Mouse (Mus musculus) liver, embryonic 12.5 days (tissue): ENCODE measurements around the gene Tnn. TPM values are rescaled to one million over a fixed set of nuclear protein-coding genes. Genes with fewer than 3 reads are reported as not detected.

Experiments
- ATAC-seq: fragments of 200-750 bp; cut with Nextera tagmentation; 2 replicates; pipeline ENCODE4 v1.8.0; 2017; ENCODE audit warnings: moderate number of reproducible peaks, mild to moderate bottlenecking, moderate library complexity
- H3K27ac ChIP-seq: fragments of 300-500 bp; sonication (generic); 2 replicates; pipeline ENCODE4 v1.5.1; 2016; ENCODE audit warnings: mild to moderate bottlenecking
- H3K27me3 ChIP-seq: fragments of 300-500 bp; sonication (generic); replicated peaks from 2 replicates; pipeline ENCODE4 v1.6.1; 2016; ENCODE audit warnings: mild to moderate bottlenecking, moderate library complexity
- H3K36me3 ChIP-seq: fragments of 300-500 bp; sonication (generic); 2 replicates; pipeline ENCODE4 v1.6.1; 2016; ENCODE audit warnings: mild to moderate bottlenecking, moderate library complexity
- H3K4me1 ChIP-seq: fragments of 300-500 bp; sonication (generic); 2 replicates; pipeline ENCODE4 v1.6.1; 2016
- H3K4me2 ChIP-seq: fragments of 300-500 bp; sonication (generic); 2 replicates; pipeline ENCODE4 v1.6.1; 2016; ENCODE audit warnings: mild to moderate bottlenecking, moderate library complexity
- H3K4me3 ChIP-seq: fragments of 300-500 bp; sonication (generic); 2 replicates; pipeline ENCODE4 v1.5.1; 2016; ENCODE audit warnings: mild to moderate bottlenecking, moderate library complexity
- H3K9ac ChIP-seq: fragments of 300-500 bp; sonication (generic); 2 replicates; pipeline ENCODE4 v1.6.1; 2016; ENCODE audit warnings: mild to moderate bottlenecking, moderate library complexity
- H3K9me3 ChIP-seq: fragments of 300-500 bp; sonication (generic); replicated peaks from 2 replicates; pipeline ENCODE4 v1.6.1; 2016; ENCODE audit warnings: mild to moderate bottlenecking, moderate library complexity
- WGBS: fragments of 180-500 bp; shearing (Covaris S2); methylation state at CpG from one replicate; pipeline ENCODE4 v1.1.7; 2016; ENCODE audit not compliant: insufficient replicate concordance; 5-methylcytosine and 5-hydroxymethylcytosine counted together
- polyA plus RNA-seq: library from polyadenylated mRNA; unstranded; fragments of >200 nt; fragmentation: Nextera tagmentation; extraction: Ambion mirVana; gene quantifications from 2 replicates; pipeline ENCODE4 v1.2.1, GENCODE M21; 2016

Gene Tnn
- polyA plus RNA-seq, 1 experiment from 2014 or later = 0.02 TPM

GRCm38 (mm10) chr1:160078882-160079661 lies 74.3 kb downstream of the Tnn start:
- ATAC-seq = peak; percentile 75
- Histone ChIP-seq H3K27ac (no peak overlapping the region), H3K9ac (no peak overlapping the region), H3K27me3 (no peaks in the 10 kb centered on the region), H3K4me2 (peak overlapping the region; percentile 38), H3K4me3 (no peak overlapping the region), H3K36me3 (peaks cover 37% of the 10 kb centered on the region), H3K4me1 (peaks cover 9% of the 10 kb centered on the region), H3K9me3 (no peaks in the 10 kb centered on the region)
- WGBS = 49% methylated on average over 14 of the region's 14 CpGs

- 44% methylated on average over 7 of the region's 7 CpGs for WGBS
- no peak overlapping the region for H3K27ac ChIP-seq
- no peak overlapping the region for H3K4me2 ChIP-seq
- H3K4me1 ChIP-seq = peaks cover 46% of the 10 kb centered on the region
- peaks cover 7% of the 10 kb centered on the region; the same call in 1 of the 2 replicates for H3K36me3 ChIP-seq
- ATAC-seq = no peak
- no peak overlapping the region for H3K9ac ChIP-seq
- H3K9me3 ChIP-seq = peaks cover 7% of the 10 kb centered on the region
- no peaks in the 10 kb centered on the region for H3K27me3 ChIP-seq
- H3K4me3 ChIP-seq = no peak overlapping the region
Observed at GRCm38 (mm10) chr1:160064547-160065144, 88.7 kb downstream of the Tnn start.

GRCm38 (mm10) chr1:160061725-160062366 lies 91.5 kb downstream of the Tnn start:
- peak; percentile 34 for ATAC-seq

GRCm38 (mm10) chr1:160061321-160061720 lies 92.1 kb downstream of the Tnn start:
- ATAC-seq = peak; percentile 99
- 0 out of 2 replicates have a peak overlapping the region, but pooled peaks have one; percentile 44 for H3K9ac ChIP-seq
- no peaks in the 10 kb centered on the region for H3K9me3 ChIP-seq
- H3K36me3 ChIP-seq = no peaks in the 10 kb centered on the region
- H3K27ac ChIP-seq = peak overlapping the region; percentile 95
- no peaks in the 10 kb centered on the region for H3K27me3 ChIP-seq
- peaks cover 78% of the 10 kb centered on the region for H3K4me1 ChIP-seq
- H3K4me3 ChIP-seq = no peak overlapping the region; the same call in 1 of the 2 replicates
- peak overlapping the region; percentile 62 for H3K4me2 ChIP-seq
- 21% methylated on average over 5 of the region's 5 CpGs for WGBS

More at GRCm38 (mm10) chr1:160061725-160062366, 91.5 kb downstream of the Tnn start:
- peak overlapping the region; percentile 62 for H3K4me2 ChIP-seq
- H3K27me3 ChIP-seq = no peaks in the 10 kb centered on the region
- H3K4me3 ChIP-seq = no peak overlapping the region; the same call in 1 of the 2 replicates
- peaks cover 73% of the 10 kb centered on the region for H3K4me1 ChIP-seq
- H3K9me3 ChIP-seq = peaks cover 4% of the 10 kb centered on the region
- no peak overlapping the region for H3K9ac ChIP-seq
- H3K36me3 ChIP-seq = peaks cover 4% of the 10 kb centered on the region; the same call in 1 of the 2 replicates
- 35% methylated on average over 3 of the region's 3 CpGs for WGBS
- H3K27ac ChIP-seq = peak overlapping the region; percentile 95

GRCm38 (mm10) chr1:160060542-160060941 lies 92.8 kb downstream of the Tnn start:
- Histone ChIP-seq H3K4me3 (no peak overlapping the region), H3K9ac (0 out of 2 replicates have a peak overlapping the region, but pooled peaks have one; percentile 44), H3K36me3 (no peaks in the 10 kb centered on the region), H3K4me1 (peaks cover 79% of the 10 kb centered on the region), H3K27me3 (no peaks in the 10 kb centered on the region), H3K9me3 (no peaks in the 10 kb centered on the region), H3K4me2 (peak overlapping the region; percentile 62), H3K27ac (peak overlapping the region; percentile 95)
- ATAC-seq = no peak
- 64% methylated on average over 6 of the region's 6 CpGs for WGBS

- Histone ChIP-seq H3K27me3 (no peaks in the 10 kb centered on the region), H3K4me1 (peaks cover 81% of the 10 kb centered on the region), H3K4me2 (peak overlapping the region; percentile 62; the same call in 1 of the 2 replicates), H3K9me3 (no peaks in the 10 kb centered on the region), H3K9ac (peak overlapping the region; percentile 39; the same call in 1 of the 2 replicates), H3K36me3 (no peaks in the 10 kb centered on the region), H3K27ac (peak overlapping the region; percentile 95), H3K4me3 (no peak overlapping the region)
- no peak for ATAC-seq
- 53% methylated on average over 1 of the region's 1 CpGs for WGBS
Observed at GRCm38 (mm10) chr1:160059908-160060307, 93.5 kb downstream of the Tnn start.

GRCm38 (mm10) chr1:160057657-160058056 lies 95.7 kb downstream of the Tnn start:
- no peak overlapping the region for H3K9ac ChIP-seq
- H3K4me3 ChIP-seq = no peak overlapping the region
- WGBS = 76% methylated on average over 3 of the region's 3 CpGs
- H3K27me3 ChIP-seq = no peaks in the 10 kb centered on the region
- H3K27ac ChIP-seq = no peak overlapping the region; the same call in 1 of the 2 replicates
- 0 out of 2 replicates have a peak, but pooled peaks cover 3% of the 10 kb centered on the region for H3K36me3 ChIP-seq
- H3K9me3 ChIP-seq = no peaks in the 10 kb centered on the region
- H3K4me1 ChIP-seq = peaks cover 88% of the 10 kb centered on the region
- H3K4me2 ChIP-seq = no peak overlapping the region
- ATAC-seq = no peak

GRCm38 (mm10) chr1:160054366-160055078 lies 98.9 kb downstream of the Tnn start:
- Histone ChIP-seq H3K4me3 (no peak overlapping the region), H3K4me1 (peaks cover 89% of the 10 kb centered on the region), H3K9ac (no peak overlapping the region), H3K27me3 (no peaks in the 10 kb centered on the region), H3K27ac (peak overlapping the region; percentile 27; the same call in 1 of the 2 replicates), H3K9me3 (no peaks in the 10 kb centered on the region), H3K36me3 (0 out of 2 replicates have a peak, but pooled peaks cover 3% of the 10 kb centered on the region), H3K4me2 (no peak overlapping the region)
- 44% methylated on average over 5 of the region's 5 CpGs for WGBS
- 0 out of 2 replicates have a peak, but pooled peaks have one; percentile 25 for ATAC-seq

- ATAC-seq = peak; percentile 82
- Histone ChIP-seq H3K4me1 (peaks cover 91% of the 10 kb centered on the region), H3K27ac (peak overlapping the region; percentile 27; the same call in 1 of the 2 replicates)
Observed at GRCm38 (mm10) chr1:160053510-160054305, 99.7 kb downstream of the Tnn start.

GRCm38 (mm10) chr1:160052556-160053315 lies 100.6 kb downstream of the Tnn start:
- WGBS = 77% methylated on average over 2 of the region's 2 CpGs
- H3K27ac ChIP-seq = peak overlapping the region; percentile 15; the same call in 1 of the 2 replicates

More at GRCm38 (mm10) chr1:160053510-160054305, 99.7 kb downstream of the Tnn start:
- 67% methylated on average over 5 of the region's 5 CpGs for WGBS
- 0 out of 2 replicates have a peak, but pooled peaks cover 3% of the 10 kb centered on the region for H3K36me3 ChIP-seq
- H3K4me2 ChIP-seq = peak overlapping the region; percentile 40
- H3K27me3 ChIP-seq = no peaks in the 10 kb centered on the region
- no peak overlapping the region for H3K4me3 ChIP-seq
- H3K9me3 ChIP-seq = no peaks in the 10 kb centered on the region
- H3K9ac ChIP-seq = 0 out of 2 replicates have a peak overlapping the region, but pooled peaks have one; percentile 28

More at GRCm38 (mm10) chr1:160052556-160053315, 100.6 kb downstream of the Tnn start:
- Histone ChIP-seq H3K4me1 (peaks cover 91% of the 10 kb centered on the region), H3K9ac (0 out of 2 replicates have a peak overlapping the region, but pooled peaks have one; percentile 28), H3K4me3 (no peak overlapping the region), H3K36me3 (0 out of 2 replicates have a peak, but pooled peaks cover 5% of the 10 kb centered on the region), H3K27me3 (no peaks in the 10 kb centered on the region), H3K4me2 (peak overlapping the region; percentile 40), H3K9me3 (no peaks in the 10 kb centered on the region)
- ATAC-seq = no peak
